Mouse (Mus musculus) right cerebral cortex, postnatal 25 days (tissue): ENCODE measurements around the gene Hk1.
"Not testable (repeated sequence)": the region's sequence is repeated elsewhere in the genome, so short reads cannot be mapped to it uniquely, and the experiment has no call there.

Experiments used
- DNase-seq: peaks from one replicate; pipeline ENCODE4 v3.0.0; 2022

The Hk1 gene

GRCm38 (mm10) chr10:62340991-62341390, 38.7 kb downstream of the Hk1 start:
- no peak for DNase-seq

GRCm38 (mm10) chr10:62340095-62340731, 39.5 kb downstream of the Hk1 start:
- peak; percentile 98 for DNase-seq

GRCm38 (mm10) chr10:62339211-62340094, 40.3 kb downstream of the Hk1 start:
- peak; percentile 69 for DNase-seq

GRCm38 (mm10) chr10:62338626-62339025, 41.1 kb downstream of the Hk1 start:
- DNase-seq: no peak

GRCm38 (mm10) chr10:62338176-62338575, 41.5 kb downstream of the Hk1 start:
- no peak for DNase-seq

- no peak for DNase-seq
Measured at GRCm38 (mm10) chr10:62336601-62337578, 42.8 kb downstream of the Hk1 start.

- no peak for DNase-seq
Measured at GRCm38 (mm10) chr10:62335423-62335776, 44.3 kb downstream of the Hk1 start.

GRCm38 (mm10) chr10:62334686-62335422, 44.9 kb downstream of the Hk1 start:
- no peak for DNase-seq

GRCm38 (mm10) chr10:62333269-62333668, 46.4 kb downstream of the Hk1 start:
- no peak for DNase-seq

- peak; percentile 54 for DNase-seq
Measured at GRCm38 (mm10) chr10:62332514-62332913, 47.2 kb downstream of the Hk1 start.

- no peak for DNase-seq
Measured at GRCm38 (mm10) chr10:62331771-62332170, 47.9 kb downstream of the Hk1 start.

- no peak for DNase-seq
Measured at GRCm38 (mm10) chr10:62331296-62331695, 48.4 kb downstream of the Hk1 start.

- DNase-seq: no peak
Measured at GRCm38 (mm10) chr10:62329846-62330245, 49.9 kb downstream of the Hk1 start.

- no peak for DNase-seq
Measured at GRCm38 (mm10) chr10:62328886-62329412, 50.8 kb downstream of the Hk1 start.

- no peak for DNase-seq
Measured at GRCm38 (mm10) chr10:62327572-62328317, 52.0 kb downstream of the Hk1 start.

- no peak for DNase-seq
Measured at GRCm38 (mm10) chr10:62326818-62327571, 52.7 kb downstream of the Hk1 start.

- no peak for DNase-seq
Measured at GRCm38 (mm10) chr10:62326002-62326401, 53.7 kb downstream of the Hk1 start.

- not testable (repeated sequence) for DNase-seq
Measured at GRCm38 (mm10) chr10:62322821-62323220, 56.9 kb downstream of the Hk1 start.

GRCm38 (mm10) chr10:62321457-62321856, 58.3 kb downstream of the Hk1 start:
- no peak for DNase-seq

GRCm38 (mm10) chr10:62320402-62320978, 59.2 kb downstream of the Hk1 start:
- DNase-seq: no peak
